Mouse (Mus musculus) thymus, postnatal 4 days (tissue): ENCODE results near the gene Psma4.

Source experiments
- DNase-seq: peaks from one replicate; pipeline ENCODE4 v3.0.0; 2021

Psma4 gene

GRCm38 (mm10) chr9:54994381-54994780, 43.8 kb downstream of the Psma4 start:
- DNase-seq = no peak

GRCm38 (mm10) chr9:54995645-54996044, 45.1 kb downstream of the Psma4 start:
- no peak for DNase-seq

- DNase-seq = no peak
These were observed 53.0 kb downstream of the Psma4 start for GRCm38 (mm10) chr9:55003609-55004008.
